Comparison of ENCODE assay signal across 13 mouse cellular contexts in genomic region chr12:99041606-99042005, GRCm38 (mm10).
DNase-seq lines count a peak whose midpoint lies in the region; ATAC-seq and TF ChIP-seq lines count a peak whose summit lies in the region.
"Had no signal": no experiment of that assay in that cellular context is flagged by ENCODE, and none has a peak within 500 bp of the region (broad histone marks: within the 10 kb centered on the region; RNA-seq: fewer than 3 reads in every experiment).

No protein-coding gene starts in this region.

- DNase-seq in kidney, postnatal 10 days, result peak; percentile 17
- no peak for DNase-seq in kidney, adult 18-20 months
- DNase-seq in ES-E14 (ENCODE audit: low read depth, low spot score), result peak; percentile 26
- peak; percentile 26 for DNase-seq in embryo, embryonic 11.5 days (ENCODE audit: low read depth, low spot score)
- no peak for DNase-seq in layer of hippocampus, adult 9-10 months (ENCODE audit: low spot score)
- DNase-seq: cerebellum, postnatal 14 days; kidney, postnatal 25 days; retina, postnatal 1 day; thymus, adult 2 months had no signal

- no peaks in the 10 kb centered on the region for H3K9me3 ChIP-seq in ES-E14 (ENCODE audit: control insufficient read depth, insufficient read depth, low read depth, low read length)
- no peaks in the 10 kb centered on the region for H3K9me3 ChIP-seq in forebrain, embryonic 15.5 days
- H3K9me3 ChIP-seq: liver, embryonic 15.5 days; megakaryocyte, embryonic 14.5 days had no signal

- no peak overlapping the region for H3K27ac ChIP-seq in ES-E14 (ENCODE audit: insufficient read depth, low read depth, low read length, poor library complexity, severe bottlenecking)
- no peak overlapping the region for H3K27ac ChIP-seq in forebrain, embryonic 15.5 days (replicated peaks)
- H3K27ac ChIP-seq: liver, embryonic 15.5 days had no signal

- TF ChIP-seq POLR2A in myocyte (IDR thresholded peaks at IDR 0.05; ENCODE audit: insufficient read length, low read depth), result no peak

- WGBS in forebrain, embryonic 15.5 days, result 52% methylated on average over 4 of the region's 4 CpGs

- no peak for ATAC-seq in forebrain, embryonic 15.5 days (replicated peaks)

- H3K36me3 ChIP-seq in ES-E14 (ENCODE audit: control insufficient read depth, insufficient read depth, low read length, poor library complexity, severe bottlenecking) (no peaks in the 10 kb centered on the region), myocyte (ENCODE audit: control insufficient read depth, insufficient read depth) (no peaks in the 10 kb centered on the region)
- no peaks in the 10 kb centered on the region for H3K36me3 ChIP-seq in forebrain, embryonic 15.5 days
- H3K36me3 ChIP-seq: liver, embryonic 15.5 days had no signal

- no peaks in the 10 kb centered on the region for H3K27me3 ChIP-seq in myocyte (ENCODE audit: control insufficient read depth, insufficient read depth, insufficient read length)
- H3K27me3 ChIP-seq in forebrain, embryonic 15.5 days, result no peaks in the 10 kb centered on the region
- H3K27me3 ChIP-seq: liver, embryonic 15.5 days; megakaryocyte, embryonic 14.5 days had no signal

- H3K9ac ChIP-seq in ES-E14 (ENCODE audit: insufficient read depth, low read depth, low read length, poor library complexity, severe bottlenecking), result no peak overlapping the region
- no peak overlapping the region for H3K9ac ChIP-seq in forebrain, embryonic 15.5 days (replicated peaks)
- H3K9ac ChIP-seq: liver, embryonic 15.5 days had no signal

- H3K4me1 ChIP-seq in ES-E14 (ENCODE audit: control insufficient read depth in 2 of 2, insufficient read depth in 2 of 2, low read length in 2 of 2, poor library complexity in 1 of 2), result no peaks in the 10 kb centered on the region
- 0 out of 2 replicates have a peak, but pooled peaks cover 2% of the 10 kb centered on the region for H3K4me1 ChIP-seq in forebrain, embryonic 15.5 days
- H3K4me1 ChIP-seq: liver, embryonic 15.5 days; megakaryocyte, embryonic 14.5 days had no signal

- H3ac ChIP-seq in myocyte (ENCODE audit: control insufficient read depth, insufficient read length), result no peak overlapping the region

- no peaks in the 10 kb centered on the region for H3K79me2 ChIP-seq in myocyte (ENCODE audit: control insufficient read depth, insufficient read depth)

- no peak overlapping the region for H3K4me2 ChIP-seq in myocyte (ENCODE audit: low read depth)
- no peak overlapping the region for H3K4me2 ChIP-seq in forebrain, embryonic 15.5 days (replicated peaks)
- H3K4me2 ChIP-seq: liver, embryonic 15.5 days had no signal

- in situ Hi-C loops in ES-E14 (cut with MboI; ENCODE audit: low sequenced_read_pairs in 2 of 2, unreplicated experiment in 2 of 2), result no loop called here

- H3K4me3 ChIP-seq in ES-E14 (ENCODE audit: insufficient read depth in 1 of 2, low read depth in 1 of 2, low read length in 2 of 2, poor library complexity in 1 of 2, severe bottlenecking in 1 of 2) (no peak overlapping the region), myocyte (no peak overlapping the region)
- H3K4me3 ChIP-seq in forebrain, embryonic 15.5 days, result no peak overlapping the region
- H3K4me3 ChIP-seq: liver, embryonic 15.5 days; megakaryocyte, embryonic 14.5 days had no signal

TF ChIP-seq in ES-E14, 5 proteins besides CTCF, POLR2A, EP300 and RAD21:
- no peak for TF ChIP-seq MAFK (IDR thresholded peaks at IDR 0.05; ENCODE audit: insufficient read depth, low read depth, low read length)
- no peak for TF ChIP-seq HCFC1 (IDR thresholded peaks at IDR 0.05; ENCODE audit: borderline replicate concordance, insufficient read depth, low read length)
- TF ChIP-seq ZNF384 (IDR thresholded peaks at IDR 0.05; ENCODE audit: low read depth, low read length), result no peak
- TF ChIP-seq CHD2 (IDR thresholded peaks at IDR 0.05; ENCODE audit: low read depth, low read length), result no peak
- no peak for TF ChIP-seq ZC3H11A (IDR thresholded peaks at IDR 0.05; ENCODE audit: borderline replicate concordance, low read depth, low read length)

TF ChIP-seq in myocyte, 11 proteins besides CTCF, POLR2A, EP300 and RAD21:
- TF ChIP-seq TCF12 (IDR thresholded peaks at IDR 0.05; ENCODE audit: insufficient read depth, poor library complexity, severe bottlenecking) (no peak), REST (IDR thresholded peaks at IDR 0.05; ENCODE audit: insufficient read depth, insufficient read length) (peak; percentile 46)

Comparison
In these comparisons a context has a peak if more than half of its experiments do, and no peak if none do; other contexts are left out.
1. DNase-seq: peak in kidney, postnatal 10 days (single experiment), ES-E14 (single experiment) and embryo, embryonic 11.5 days (single experiment); none in kidney, adult 18-20 months (single experiment) and layer of hippocampus, adult 9-10 months (single experiment).